Mouse (Mus musculus) embryonic fibroblast, embryonic 13.5 days (primary cell): Measurements from ENCODE around the gene Polr1c. TPM values are rescaled to one million over a fixed set of nuclear protein-coding genes. Genes with fewer than 3 reads are reported as not detected.

Experiments used
- H3K27ac ChIP-seq: 2 replicates; pipeline ENCODE4 v1.5.1; 2012; ENCODE audit warnings: low read length, control low read depth, inconsistent platforms; ENCODE audit not compliant: insufficient read depth
- H3K4me1 ChIP-seq: 2 replicates; pipeline ENCODE4 v1.6.1; 2011; ENCODE audit warnings: low read length; ENCODE audit not compliant: control insufficient read depth, insufficient read depth
- H3K4me3 ChIP-seq: 2 replicates; pipeline ENCODE4 v1.5.1; 2011; ENCODE audit warnings: mild to moderate bottlenecking, control low read depth, low read length; ENCODE audit not compliant: insufficient read depth
- CTCF ChIP-seq: IDR thresholded peaks from 2 replicates; pipeline ENCODE4 v1.5.1; 2011; ENCODE audit warnings: mild to moderate bottlenecking, control low read depth, low read length, moderate library complexity, borderline replicate concordance; ENCODE audit not compliant: insufficient read depth
- POLR2A ChIP-seq: IDR thresholded peaks from 2 replicates; pipeline ENCODE4 v1.6.1; 2011; ENCODE audit warnings: low read depth, mild to moderate bottlenecking, control low read depth, low read length, moderate library complexity
- polyA plus RNA-seq: library from polyadenylated mRNA; stranded (reverse); fragments of >200 nt; gene quantifications from 2 replicates; pipeline ENCODE4 v1.2.4, GENCODE M21; 2011; ENCODE audit warnings: low read depth; ENCODE audit not compliant: missing spikeins, insufficient read length

The Polr1c gene
- polyA plus RNA-seq, 1 experiment, result 63.6 TPM

GRCm38 (mm10) chr17:46268026-46268720 is 20.3 kb upstream of the Polr1c start:
- Histone ChIP-seq H3K27ac (peak overlapping the region; percentile 54), H3K4me3 (no peak overlapping the region), H3K4me1 (peaks cover 42% of the 10 kb centered on the region)
- TF ChIP-seq CTCF (no peak), POLR2A (no peak)

- Histone ChIP-seq H3K4me3 (no peak overlapping the region), H3K27ac (peak overlapping the region; percentile 54), H3K4me1 (peaks cover 36% of the 10 kb centered on the region)
- TF ChIP-seq POLR2A (no peak), CTCF (no peak)
These were observed 19.7 kb upstream of the Polr1c start for GRCm38 (mm10) chr17:46267511-46267910.

GRCm38 (mm10) chr17:46266986-46267385 is 19.1 kb upstream of the Polr1c start:
- H3K27ac ChIP-seq, result peak overlapping the region; percentile 44
- peaks cover 33% of the 10 kb centered on the region for H3K4me1 ChIP-seq
- TF ChIP-seq CTCF, result no peak
- no peak for TF ChIP-seq POLR2A

DNA sequence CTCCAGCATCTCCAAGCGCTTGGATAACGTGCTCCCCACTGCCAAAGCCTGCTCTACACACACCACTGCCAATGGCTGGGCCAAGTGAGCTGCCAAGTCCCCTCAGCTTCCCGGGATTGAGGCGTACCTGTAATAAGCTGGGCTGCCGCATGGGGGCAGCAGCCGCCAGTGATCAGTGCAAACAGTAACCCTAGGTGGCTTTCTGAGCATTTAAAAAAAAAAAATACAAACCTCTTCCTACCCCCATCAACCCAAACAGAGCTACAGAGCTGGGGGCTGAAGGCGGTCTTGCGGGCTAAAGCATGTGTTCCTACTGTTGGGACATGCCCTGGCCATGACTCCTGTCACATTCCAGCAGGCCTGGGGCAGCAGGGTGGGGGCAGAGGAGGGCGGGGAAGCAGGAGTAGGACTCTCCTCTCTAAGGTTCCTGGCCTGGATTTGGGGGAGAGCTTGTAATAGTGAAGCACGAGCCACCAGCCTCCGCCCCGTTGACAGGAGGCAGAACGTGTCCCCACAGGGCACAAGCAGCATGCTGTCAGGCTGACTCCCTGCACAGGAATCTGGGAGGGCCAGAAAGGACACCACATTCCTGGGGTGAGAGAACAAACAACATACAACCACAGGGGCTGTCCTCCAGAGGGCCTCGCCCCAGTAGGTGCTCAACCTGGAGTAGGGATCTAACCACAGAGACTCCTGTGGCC is 18.2 kb upstream of the Polr1c start:
- no peak overlapping the region for H3K4me3 ChIP-seq
- peaks cover 28% of the 10 kb centered on the region for H3K4me1 ChIP-seq
- TF ChIP-seq CTCF (peak; percentile 58; the same call in 1 of the 2 replicates), POLR2A (no peak)
- peak overlapping the region; percentile 44 for H3K27ac ChIP-seq

More at GRCm38 (mm10) chr17:46266986-46267385, 19.1 kb upstream of the Polr1c start:
- no peak overlapping the region for H3K4me3 ChIP-seq

- no peak overlapping the region for H3K4me3 ChIP-seq
- H3K27ac ChIP-seq, result peak overlapping the region; percentile 15; the same call in 1 of the 2 replicates
- TF ChIP-seq POLR2A, result no peak
- TF ChIP-seq CTCF, result no peak
- peaks cover 26% of the 10 kb centered on the region for H3K4me1 ChIP-seq
These were observed 17.6 kb upstream of the Polr1c start for GRCm38 (mm10) chr17:46265502-46265901.

DNA sequence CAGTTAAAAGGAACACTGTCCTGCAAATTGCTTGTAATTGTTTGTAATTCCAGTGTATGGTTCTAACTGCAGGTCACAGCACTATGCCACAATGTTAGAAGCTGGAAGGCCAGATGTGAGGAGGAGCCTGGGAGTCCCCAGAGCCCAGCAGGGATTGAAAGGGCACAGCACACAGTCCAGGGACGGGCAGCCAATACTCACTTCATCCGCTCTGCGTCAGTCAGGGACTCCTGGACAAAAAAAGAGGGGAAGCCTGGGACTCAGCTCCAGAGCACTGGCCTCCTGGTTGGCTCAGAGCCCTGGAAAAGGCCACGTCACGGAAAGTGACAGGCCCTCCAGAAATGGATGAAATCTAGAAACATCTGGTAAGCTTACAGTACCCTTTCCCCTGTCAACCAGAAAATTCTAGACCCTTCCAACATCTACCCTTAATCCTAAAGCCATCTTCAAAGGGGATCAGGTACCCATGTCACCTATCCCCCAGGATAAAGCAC is 14.4 kb upstream of the Polr1c start:
- H3K27ac ChIP-seq, result no peak overlapping the region
- TF ChIP-seq POLR2A (no peak), CTCF (no peak)
- H3K4me3 ChIP-seq, result no peak overlapping the region
- peaks cover 10% of the 10 kb centered on the region for H3K4me1 ChIP-seq

GRCm38 (mm10) chr17:46259675-46260074 is 11.8 kb upstream of the Polr1c start:
- Histone ChIP-seq H3K27ac (no peak overlapping the region), H3K4me3 (no peak overlapping the region), H3K4me1 (no peaks in the 10 kb centered on the region)
- TF ChIP-seq POLR2A (no peak), CTCF (no peak)

DNA sequence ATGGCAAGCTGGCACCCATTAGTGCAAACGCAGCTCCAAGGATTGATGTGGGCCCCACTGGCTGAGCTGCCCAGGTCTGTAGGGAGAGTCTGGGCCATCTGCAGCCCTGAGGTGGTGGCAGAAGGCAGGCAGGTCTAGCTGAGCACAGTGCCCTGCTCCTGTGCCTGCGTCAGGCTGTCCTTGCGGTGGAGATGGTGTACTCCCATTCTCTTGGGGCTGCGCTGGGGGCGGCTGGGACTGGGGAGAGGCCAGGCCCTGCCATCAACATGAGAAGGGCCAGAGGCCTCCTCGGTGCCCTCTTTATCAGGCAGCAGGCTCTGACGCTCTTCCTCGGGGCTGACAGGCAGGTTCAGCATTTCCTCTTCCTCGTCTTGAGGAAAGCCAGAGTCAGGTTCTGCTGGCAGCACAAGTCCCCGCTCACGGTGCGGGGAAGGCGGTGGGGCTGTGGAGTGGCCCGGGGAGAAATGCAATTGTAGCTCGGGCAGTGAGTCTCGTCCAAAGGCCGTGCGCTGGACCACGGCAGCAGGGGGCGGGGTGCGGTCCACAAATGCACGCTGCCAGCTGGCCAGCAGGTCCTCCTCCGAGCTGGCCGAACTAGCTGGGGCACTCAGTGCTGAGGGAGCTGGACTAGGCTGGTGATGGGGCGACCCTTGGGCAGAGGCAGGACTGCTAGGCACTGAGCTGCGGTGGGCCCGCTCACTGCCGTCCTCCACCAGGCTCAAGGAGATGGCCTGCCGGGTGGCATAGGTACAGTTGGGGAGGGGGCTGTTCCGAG is 10.6 kb upstream of the Polr1c start:
- no peaks in the 10 kb centered on the region; the same call in 1 of the 2 replicates for H3K4me1 ChIP-seq
- TF ChIP-seq POLR2A (no peak), CTCF (no peak)
- H3K4me3 ChIP-seq, result no peak overlapping the region
- H3K27ac ChIP-seq, result no peak overlapping the region

DNA sequence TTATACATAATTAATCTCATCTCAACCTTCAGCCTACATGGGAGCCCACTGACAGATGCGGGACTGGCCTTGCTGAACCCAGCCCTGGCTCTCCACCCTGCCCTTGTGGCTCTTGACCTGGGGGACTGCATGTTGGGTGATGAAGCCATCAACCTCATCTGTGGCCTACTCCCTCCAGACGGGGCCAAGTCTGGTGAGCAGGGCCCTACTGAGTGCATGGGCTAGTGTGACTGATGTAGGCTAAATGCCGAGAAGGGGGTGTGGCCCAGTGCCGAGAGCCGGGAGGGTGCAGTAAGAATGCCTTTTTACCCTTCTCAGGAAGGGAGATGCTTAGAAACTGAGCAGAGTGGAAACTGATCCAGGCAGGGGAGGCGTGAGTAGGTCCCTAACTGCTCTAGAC is 7.3 kb upstream of the Polr1c start:
- Histone ChIP-seq H3K27ac (no peak overlapping the region), H3K4me3 (no peak overlapping the region)
- TF ChIP-seq POLR2A, result no peak
- no peak for TF ChIP-seq CTCF

More for the DNA sequence above, 7.3 kb upstream of the Polr1c start:
- no peaks in the 10 kb centered on the region; the same call in 1 of the 2 replicates for H3K4me1 ChIP-seq
